Mouse (Mus musculus) CH12.LX (cell line): ENCODE results near the gene Reln. TPM values are rescaled to one million over a fixed set of nuclear protein-coding genes. Genes with fewer than 3 reads are reported as not detected.

ENCODE experiments used
- DNase-seq: peaks from one replicate; pipeline ENCODE4 v3.0.0-alpha.2; 2013; ENCODE audit errors: extremely low read depth
- H3K27ac ChIP-seq: 2 replicates; pipeline ENCODE4 v1.5.1; 2012; ENCODE audit warnings: low read depth, mild to moderate bottlenecking, control low read depth, moderate library complexity; ENCODE audit not compliant: insufficient read depth
- H3K27me3 ChIP-seq: replicated peaks from 2 replicates; pipeline ENCODE3; 2012; ENCODE audit warnings: inconsistent platforms
- H3K36me3 ChIP-seq, 2 experiments: replicated peaks in 1 of 2; 2 replicates each; pipeline versions ENCODE3 to v1.6.1; 2012; ENCODE audit warnings: inconsistent platforms in 1 of 2, low read length in 1 of 2, mild to moderate bottlenecking in 1 of 2, mixed read lengths in 1 of 2, moderate library complexity in 1 of 2; ENCODE audit not compliant: control insufficient read depth in 1 of 2, insufficient read depth in 1 of 2
- H3K4me1 ChIP-seq, 2 experiments: 2 replicates each; pipeline ENCODE4 v1.6.1; 2012; ENCODE audit warnings: inconsistent platforms in 1 of 2, moderate library complexity in 1 of 2; ENCODE audit not compliant: insufficient read depth in 2 of 2, control insufficient read depth in 1 of 2
- H3K4me2 ChIP-seq: 2 replicates; pipeline ENCODE4 v1.6.1; 2012; ENCODE audit warnings: low read depth, mild to moderate bottlenecking, control low read depth; ENCODE audit not compliant: poor library complexity, insufficient read depth, severe bottlenecking
- H3K4me3 ChIP-seq, 3 experiments: fragments of 150-350 bp in 1 of 3; sonication (generic) in 1 of 3; replicated peaks in 1 of 3; 2 replicates each; pipeline versions ENCODE3 to v1.5.1; 2011 to 2012; ENCODE audit warnings: low read depth in 2 of 3, low read length in 2 of 3, mild to moderate bottlenecking in 2 of 3, moderate library complexity in 2 of 3, control low read depth in 1 of 3, improper control_type of control experiment in 1 of 3, inconsistent platforms in 1 of 3, mixed read lengths in 1 of 3; ENCODE audit not compliant: poor library complexity in 1 of 3
- H3K79me2 ChIP-seq: replicated peaks from 2 replicates; pipeline ENCODE4 v1.6.1; 2012; ENCODE audit warnings: mild to moderate bottlenecking, moderate library complexity; ENCODE audit not compliant: control insufficient read depth, poor library complexity, insufficient read depth, severe bottlenecking; ENCODE audit errors: extremely low read depth
- H3K9ac ChIP-seq: 2 replicates; pipeline ENCODE4 v1.6.1; 2012; ENCODE audit warnings: low read depth, mild to moderate bottlenecking, control low read depth, moderate library complexity; ENCODE audit not compliant: insufficient read depth
- H3K9me3 ChIP-seq: replicated peaks from 2 replicates; pipeline ENCODE3; 2012; ENCODE audit warnings: low read length, inconsistent platforms, mixed read lengths
- CHD1 ChIP-seq: IDR thresholded peaks from 2 replicates; pipeline ENCODE4 v1.6.1; 2012; ENCODE audit warnings: low read depth, low read length, improper control_type of control experiment, inconsistent platforms
- CTCF ChIP-seq, 2 experiments: IDR thresholded peaks in 1 of 2; conservative IDR thresholded peaks in 1 of 2; 2 replicates each; pipeline ENCODE4 v1.5.1; 2011 to 2012; ENCODE audit warnings: low read depth in 2 of 2, low read length in 2 of 2, improper control_type of control experiment in 1 of 2, inconsistent platforms in 1 of 2, mild to moderate bottlenecking in 1 of 2, moderate library complexity in 1 of 2
- E2F4 ChIP-seq: IDR thresholded peaks from 2 replicates; pipeline ENCODE4 v1.6.1; 2011; ENCODE audit warnings: low read depth, low read length, improper control_type of control experiment; ENCODE audit not compliant: insufficient replicate concordance
- ELF1 ChIP-seq: IDR thresholded peaks from 2 replicates; pipeline ENCODE4 v1.6.1; 2014; ENCODE audit warnings: low read depth, mild to moderate bottlenecking, inconsistent platforms, low read length, improper control_type of control experiment
- EP300 ChIP-seq: IDR thresholded peaks from 2 replicates; pipeline ENCODE4 v1.6.1; 2011; ENCODE audit warnings: low read length, improper control_type of control experiment
- ETS1 ChIP-seq: conservative IDR thresholded peaks from 2 replicates; pipeline ENCODE4 v1.6.1; 2012; ENCODE audit warnings: low read depth, mild to moderate bottlenecking, inconsistent platforms, low read length, improper control_type of control experiment, moderate library complexity
- GABPA ChIP-seq: IDR thresholded peaks from 2 replicates; pipeline ENCODE4 v1.6.1; 2012; ENCODE audit warnings: low read depth, low read length, improper control_type of control experiment, inconsistent platforms; ENCODE audit not compliant: insufficient replicate concordance
- JUN ChIP-seq: IDR thresholded peaks from 2 replicates; pipeline ENCODE4 v1.6.1; 2011; ENCODE audit warnings: low read depth, mild to moderate bottlenecking, low read length, improper control_type of control experiment, moderate library complexity; ENCODE audit not compliant: insufficient read depth
- JUND ChIP-seq: conservative IDR thresholded peaks from 2 replicates; pipeline ENCODE4 v1.6.1; 2011; ENCODE audit warnings: low read depth, low read length, improper control_type of control experiment
- MAFK ChIP-seq: IDR thresholded peaks from 2 replicates; pipeline ENCODE4 v1.6.1; 2011; ENCODE audit warnings: low read length, improper control_type of control experiment; ENCODE audit not compliant: insufficient replicate concordance
- MAX ChIP-seq: IDR thresholded peaks from 2 replicates; pipeline ENCODE4 v1.6.1; 2011; ENCODE audit warnings: low read length, improper control_type of control experiment
- MYC ChIP-seq: IDR thresholded peaks from 2 replicates; pipeline ENCODE4 v1.6.1; 2011; ENCODE audit warnings: low read depth, mild to moderate bottlenecking, improper control_type of control experiment, low read length
- NELFE ChIP-seq: IDR thresholded peaks from 2 replicates; pipeline ENCODE4 v1.6.1; 2011; ENCODE audit warnings: low read depth, low read length, improper control_type of control experiment
- NRF1 ChIP-seq: IDR thresholded peaks from 2 replicates; pipeline ENCODE4 v1.6.1; 2014; ENCODE audit warnings: low read depth, mild to moderate bottlenecking, inconsistent platforms, low read length, improper control_type of control experiment, moderate library complexity
- POLR2A ChIP-seq: IDR thresholded peaks from 2 replicates; pipeline ENCODE4 v1.6.1; 2011; ENCODE audit warnings: low read depth, mild to moderate bottlenecking, improper control_type of control experiment, low read length
- POLR2AphosphoS2 ChIP-seq: IDR thresholded peaks from 2 replicates; pipeline ENCODE4 v1.6.1; 2011; ENCODE audit warnings: low read depth, low read length, improper control_type of control experiment
- RAD21 ChIP-seq: IDR thresholded peaks from 2 replicates; pipeline ENCODE4 v1.6.1; 2011; ENCODE audit warnings: low read depth, mild to moderate bottlenecking, low read length, improper control_type of control experiment, moderate library complexity
- RCOR1 ChIP-seq: conservative IDR thresholded peaks from 2 replicates; pipeline ENCODE4 v1.6.1; 2012; ENCODE audit warnings: low read depth, mild to moderate bottlenecking, inconsistent platforms, low read length, improper control_type of control experiment
- SIN3A ChIP-seq: IDR thresholded peaks from 2 replicates; pipeline ENCODE4 v1.6.1; 2012; ENCODE audit warnings: low read length, improper control_type of control experiment, inconsistent platforms
- SMC3 ChIP-seq: IDR thresholded peaks from 2 replicates; pipeline ENCODE4 v1.6.1; 2011; ENCODE audit warnings: low read depth, low read length, improper control_type of control experiment
- UBTF ChIP-seq: IDR thresholded peaks from 2 replicates; pipeline ENCODE4 v1.6.1; 2012; ENCODE audit warnings: low read depth, mild to moderate bottlenecking, inconsistent platforms, low read length, improper control_type of control experiment, moderate library complexity
- ZKSCAN1 ChIP-seq: IDR thresholded peaks from 2 replicates; pipeline ENCODE4 v1.6.1; 2012; ENCODE audit warnings: low read depth, inconsistent platforms, low read length, improper control_type of control experiment, borderline replicate concordance
- ZMIZ1 ChIP-seq: IDR thresholded peaks from 2 replicates; pipeline ENCODE4 v1.6.1; 2012; ENCODE audit warnings: low read depth, mild to moderate bottlenecking, inconsistent platforms, low read length, improper control_type of control experiment
- ZNF384 ChIP-seq: IDR thresholded peaks from 2 replicates; pipeline ENCODE4 v1.6.1; 2012; ENCODE audit warnings: low read depth, low read length, improper control_type of control experiment, inconsistent platforms
- dilution Hi-C: fragments of 300-500 bp; cut with MboI; formaldehyde crosslinking; loops from 2 replicates; pipeline ENCODE4 v1.14.3; 2020; ENCODE audit warnings: low sequenced_read_pairs; ENCODE audit not compliant: extremely low pct_unique_long_range_greater_than_20kb, extremely low pct_ligation_motif_present
- in situ Hi-C: fragments of 300-500 bp; cut with MboI; formaldehyde crosslinking; loops from 3 replicates; pipeline ENCODE4 v1.14.3; 2019; ENCODE audit warnings: low sequenced_read_pairs, low pct_ligation_motif_present, low pct_unique_long_range_greater_than_20kb, mixed read lengths
- polyA plus RNA-seq: library from polyadenylated mRNA; unstranded; fragments of >175 nt; gene quantifications from 2 replicates; pipeline ENCODE4 v1.2.1, GENCODE M21; 2012; ENCODE audit warnings: low read depth; ENCODE audit not compliant: insufficient read length
- total RNA-seq, 2 experiments: library from RNA; depleted of rRNA; stranded (reverse); fragments of 300-350 nt in 1 of 2; fragments of >200 nt in 1 of 2; gene quantifications; 2 replicates each; pipeline ENCODE4 v1.2.3; 2012 to 2014

Gene Reln
- total and polyA plus RNA-seq, 3 experiments = 0.03 to 0.04 TPM; not detected in 1

DNA sequence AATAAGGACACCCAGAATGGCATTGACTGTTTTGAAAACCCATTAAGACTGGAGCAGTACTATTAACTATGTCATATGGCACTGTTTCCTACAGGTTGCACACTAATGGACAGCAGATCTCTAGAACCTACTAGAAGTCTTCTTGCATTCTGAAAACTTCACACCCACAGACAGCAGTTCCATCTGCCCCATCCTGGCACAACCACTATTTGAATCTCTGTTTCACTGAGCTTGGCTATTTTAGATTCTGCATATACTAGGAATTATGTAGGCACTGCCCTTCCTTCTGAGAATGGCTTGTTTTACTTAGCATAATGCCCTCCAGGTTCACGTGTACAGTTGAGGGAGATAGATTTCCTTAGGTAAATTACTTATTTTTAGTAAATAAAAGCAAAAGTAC, 99.4 kb downstream of the Reln start:
- Histone ChIP-seq H3K27me3 (no peaks in the 10 kb centered on the region), H3K4me2 (no peak overlapping the region)
- in situ Hi-C loops = no loop called here

DNA sequence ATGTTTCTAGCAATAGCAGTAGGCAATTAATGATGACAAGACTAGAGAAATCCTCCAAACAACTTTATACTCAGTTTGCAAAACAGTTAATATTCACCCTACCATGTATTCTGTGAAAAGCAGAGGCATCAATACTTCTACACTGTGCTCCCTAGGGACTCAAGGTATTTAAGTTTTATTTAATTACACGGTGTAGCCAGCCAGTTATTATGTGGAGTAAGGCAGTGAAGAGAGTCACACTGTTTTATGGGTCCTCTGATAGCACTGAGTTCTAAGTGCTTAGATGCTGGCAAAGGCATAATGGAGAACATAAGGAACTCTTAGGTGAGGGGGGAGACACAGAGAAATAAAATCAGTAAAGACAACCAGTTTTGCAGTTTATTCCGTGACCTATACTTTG, 101.0 kb downstream of the Reln start:
- Histone ChIP-seq H3K27me3 (no peaks in the 10 kb centered on the region), H3K4me1 (no peaks in the 10 kb centered on the region), H3K79me2 (no peaks in the 10 kb centered on the region), H3K9me3 (no peaks in the 10 kb centered on the region), H3K4me3 (no peak overlapping the region), H3K4me2 (no peak overlapping the region), H3K36me3 (no peaks in the 10 kb centered on the region), H3K27ac (no peak overlapping the region), H3K9ac (no peak overlapping the region)
- TF ChIP-seq CTCF (conservative IDR thresholded peaks at IDR 0.05 in 1 of 2, IDR thresholded peaks at IDR 0.05 in 1 of 2; ENCODE audit: low read depth in 2 of 2, low read length in 2 of 2) (no peak), RAD21 (no peak), E2F4 (no peak), NELFE (no peak), POLR2AphosphoS2 (no peak), UBTF (no peak), SIN3A (no peak), ELF1 (no peak), SMC3 (no peak)
- dilution Hi-C loops = no loop called here
- DNase-seq = no peak
- in situ Hi-C loops = no loop called here

More for the DNA sequence above, 99.4 kb downstream of the Reln start:
- TF ChIP-seq NELFE (no peak), MAX (no peak), POLR2AphosphoS2 (no peak), EP300 (no peak), JUND (no peak), NRF1 (no peak), MYC (no peak)
- Histone ChIP-seq H3K9ac (no peak overlapping the region), H3K79me2 (no peaks in the 10 kb centered on the region), H3K4me1 (no peaks in the 10 kb centered on the region), H3K4me3 (no peak overlapping the region), H3K27ac (no peak overlapping the region), H3K36me3 (no peaks in the 10 kb centered on the region), H3K9me3 (no peaks in the 10 kb centered on the region)
- dilution Hi-C loops = no loop called here
- no peak for DNase-seq

DNA sequence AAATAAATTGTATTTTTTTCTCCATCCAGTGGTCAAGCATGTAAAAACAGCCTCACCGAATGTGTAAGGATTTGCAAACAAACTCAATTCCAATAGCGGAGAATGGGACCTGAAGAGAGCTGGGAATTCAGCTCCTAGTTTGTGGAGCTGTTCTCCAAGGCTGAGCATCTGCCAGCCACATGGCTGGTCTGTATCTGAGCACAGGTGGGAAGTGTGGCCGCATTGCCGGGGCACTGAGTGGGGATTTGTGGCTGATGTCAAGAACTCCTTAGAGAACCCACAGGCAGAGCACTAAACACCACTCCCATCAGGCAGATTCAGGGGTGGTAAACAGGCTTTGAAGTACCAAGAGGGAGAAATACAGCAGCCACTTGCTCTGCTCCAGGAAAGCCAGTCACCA, 102.9 kb downstream of the Reln start:
- Histone ChIP-seq H3K79me2 (no peaks in the 10 kb centered on the region), H3K4me1 (no peaks in the 10 kb centered on the region), H3K4me2 (no peak overlapping the region), H3K4me3 (no peak overlapping the region), H3K27me3 (no peaks in the 10 kb centered on the region), H3K27ac (no peak overlapping the region), H3K9me3 (no peaks in the 10 kb centered on the region), H3K9ac (no peak overlapping the region), H3K36me3 (no peaks in the 10 kb centered on the region)
- in situ Hi-C loops = no loop called here
- DNase-seq = no peak
- dilution Hi-C loops = no loop called here
- no peak for TF ChIP-seq ZNF384
- no peak for TF ChIP-seq GABPA
- no peak for TF ChIP-seq ZKSCAN1
- TF ChIP-seq MYC = no peak
- TF ChIP-seq POLR2A = no peak
- TF ChIP-seq RAD21 = no peak
- TF ChIP-seq ETS1 = no peak
- TF ChIP-seq POLR2AphosphoS2 = no peak
- TF ChIP-seq ZMIZ1 = no peak
- TF ChIP-seq MAFK = no peak
- TF ChIP-seq RCOR1 = no peak
- TF ChIP-seq SMC3 = no peak
- no peak for TF ChIP-seq SIN3A
- TF ChIP-seq JUN = no peak
- TF ChIP-seq CHD1 = no peak
